Mouse (Mus musculus): ENCODE measurements at regions not wholly inside any gene's neighbourhood (a gene's known extent, or its start where the extent isn't known, plus 50 kb on each side); places are given as distances from the start of the nearest gene placed in this dataset.

DNA sequence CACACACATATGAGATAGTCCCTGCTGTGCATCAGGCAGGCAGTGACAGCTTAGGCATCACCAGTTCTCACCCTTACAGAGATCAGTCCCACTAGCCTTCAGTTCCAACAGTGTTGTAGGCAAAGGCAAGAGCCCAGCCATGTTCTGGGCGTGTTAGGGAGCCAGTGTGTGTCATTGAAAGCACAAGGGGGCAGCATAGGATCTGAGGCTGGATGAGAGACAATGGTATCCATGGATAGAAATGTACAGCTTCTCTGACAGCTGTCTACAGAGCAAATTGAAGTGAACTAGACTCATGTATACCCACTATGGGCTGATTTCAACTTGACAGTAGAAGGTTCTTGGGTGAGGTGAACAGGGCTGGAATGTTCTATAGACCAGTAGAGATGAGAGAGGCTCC lies 259.9 kb downstream of the Prdm2 start:
- no peaks in the 10 kb centered on the region for H3K36me3 ChIP-seq (ENCODE audit: control insufficient read depth, insufficient read depth, low read length)
- peaks cover 35% of the 10 kb centered on the region for H3K4me1 ChIP-seq (ENCODE audit: control insufficient read depth, insufficient read depth, low read length)
- 79% methylated on average over 1 of the region's 1 CpGs for WGBS
- no peaks in the 10 kb centered on the region for H3K27me3 ChIP-seq (ENCODE audit: control insufficient read depth, insufficient read depth, low read length)
- DNase-seq, result no peak
- no peak overlapping the region for H3K9ac ChIP-seq (replicated peaks; ENCODE audit: low read length)
- H3K9me3 ChIP-seq (ENCODE audit: control insufficient read depth, low read length), result no peaks in the 10 kb centered on the region
- no peak overlapping the region for H3K4me3 ChIP-seq (replicated peaks; ENCODE audit: low read depth, low read length)
- ATAC-seq (ENCODE audit: low FRiP score, low TSS enrichment), result no peak
- H3K4me2 ChIP-seq (ENCODE audit: low read length), result no peak overlapping the region
- H3K27ac ChIP-seq (replicated peaks; ENCODE audit: low read depth, low read length), result peak overlapping the region; percentile 17; the same call in 1 of the 2 replicates

DNA sequence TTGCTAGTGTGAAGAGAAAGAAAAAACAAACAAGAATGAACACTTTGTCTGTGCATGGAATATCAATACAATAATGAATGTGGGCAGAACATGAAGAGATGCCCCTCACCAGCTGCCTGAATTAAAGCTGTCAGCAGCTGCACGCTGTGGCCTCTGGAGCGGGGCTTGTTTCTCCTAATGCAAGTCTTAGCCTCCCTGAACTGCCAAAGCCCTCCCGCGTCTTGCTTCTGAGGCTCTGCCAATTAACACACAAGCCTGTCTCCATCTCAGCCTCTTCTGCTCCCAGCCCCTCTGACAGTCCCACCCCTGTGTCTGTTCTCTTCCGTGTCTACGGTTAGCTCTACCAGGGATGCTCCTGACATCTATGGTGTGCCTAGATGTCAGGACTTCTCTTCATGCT lies 265.1 kb downstream of the Prdm2 start:
- no peaks in the 10 kb centered on the region for H3K27me3 ChIP-seq (ENCODE audit: control insufficient read depth, insufficient read depth, low read length)
- 0 out of 2 replicates have a peak, but pooled peaks cover 7% of the 10 kb centered on the region for H3K4me1 ChIP-seq (ENCODE audit: control insufficient read depth, insufficient read depth, low read length)
- no peak overlapping the region for H3K4me2 ChIP-seq (ENCODE audit: low read length)
- no peak for ATAC-seq (ENCODE audit: low FRiP score, low TSS enrichment)
- 43% methylated on average over 6 of the region's 6 CpGs for WGBS
- H3K9ac ChIP-seq (replicated peaks; ENCODE audit: low read length), result no peak overlapping the region
- no peak overlapping the region for H3K4me3 ChIP-seq (replicated peaks; ENCODE audit: low read depth, low read length)
- no peaks in the 10 kb centered on the region for H3K36me3 ChIP-seq (ENCODE audit: control insufficient read depth, insufficient read depth, low read length)
- peak; percentile 55 for DNase-seq
- no peaks in the 10 kb centered on the region for H3K9me3 ChIP-seq (ENCODE audit: control insufficient read depth, low read length)
- no peak overlapping the region; the same call in 1 of the 2 replicates for H3K27ac ChIP-seq (replicated peaks; ENCODE audit: low read depth, low read length)

DNA sequence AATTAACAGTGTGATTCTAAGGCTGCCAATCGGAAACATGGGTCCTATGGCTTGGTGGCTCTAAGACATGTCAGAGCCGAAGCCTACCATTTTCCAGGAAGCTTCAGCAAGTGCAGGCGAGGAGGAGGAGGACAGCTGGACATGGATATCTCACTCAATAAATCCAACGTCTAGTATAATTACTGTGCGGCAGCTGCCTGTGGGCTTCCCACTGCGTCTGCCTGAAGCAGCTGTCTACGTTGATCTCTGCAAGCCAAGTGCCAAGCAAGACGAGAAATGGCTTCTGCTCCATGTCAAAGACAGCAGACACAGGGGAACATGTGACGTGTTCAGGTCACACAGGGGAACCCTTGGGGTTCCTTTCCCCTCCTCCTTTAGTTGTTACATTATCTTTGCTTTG lies 279.2 kb downstream of the Prdm2 start:
- Histone ChIP-seq H3K27ac (replicated peaks; ENCODE audit: low read depth, low read length) (no peak overlapping the region), H3K4me2 (ENCODE audit: low read length) (no peak overlapping the region), H3K27me3 (ENCODE audit: control insufficient read depth, insufficient read depth, low read length) (no peaks in the 10 kb centered on the region), H3K36me3 (ENCODE audit: control insufficient read depth, insufficient read depth, low read length) (no peaks in the 10 kb centered on the region), H3K9me3 (ENCODE audit: control insufficient read depth, low read length) (no peaks in the 10 kb centered on the region), H3K4me3 (replicated peaks; ENCODE audit: low read depth, low read length) (no peak overlapping the region), H3K4me1 (ENCODE audit: control insufficient read depth, insufficient read depth, low read length) (no peaks in the 10 kb centered on the region), H3K9ac (replicated peaks; ENCODE audit: low read length) (no peak overlapping the region)
- WGBS, result 72% methylated on average over 9 of the region's 9 CpGs
- ATAC-seq (ENCODE audit: low FRiP score, low TSS enrichment) (no peak), DNase-seq (no peak)

DNA sequence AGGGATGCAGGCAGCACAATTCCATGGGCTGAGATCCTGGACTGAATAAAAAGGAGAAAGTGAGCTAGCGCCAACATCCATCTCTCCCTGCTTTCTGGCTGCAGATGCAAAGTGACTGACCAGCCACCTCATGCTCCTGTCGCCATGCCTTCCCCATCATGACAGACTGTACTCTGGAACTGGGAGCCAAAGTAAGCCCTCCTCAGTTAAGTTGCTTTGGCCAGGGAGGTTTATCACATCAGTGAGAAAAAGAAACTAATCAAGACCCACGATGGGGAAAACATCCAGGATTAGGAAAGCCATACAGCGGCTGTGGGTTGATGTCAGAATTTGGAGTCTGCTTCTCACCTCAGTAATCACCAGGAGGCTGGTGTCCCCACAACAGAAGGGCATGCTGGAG lies 283.6 kb downstream of the Prdm2 start:
- no peaks in the 10 kb centered on the region for H3K4me1 ChIP-seq (ENCODE audit: control insufficient read depth, insufficient read depth, low read length)
- no peak overlapping the region for H3K4me2 ChIP-seq (ENCODE audit: low read length)
- 87% methylated on average over 4 of the region's 4 CpGs for WGBS
- H3K4me3 ChIP-seq (replicated peaks; ENCODE audit: low read depth, low read length), result no peak overlapping the region
- no peaks in the 10 kb centered on the region for H3K36me3 ChIP-seq (ENCODE audit: control insufficient read depth, insufficient read depth, low read length)
- no peaks in the 10 kb centered on the region for H3K9me3 ChIP-seq (ENCODE audit: control insufficient read depth, low read length)
- no peak overlapping the region for H3K9ac ChIP-seq (replicated peaks; ENCODE audit: low read length)
- no peak for ATAC-seq (ENCODE audit: low FRiP score, low TSS enrichment)
- H3K27me3 ChIP-seq (ENCODE audit: control insufficient read depth, insufficient read depth, low read length), result no peaks in the 10 kb centered on the region
- no peak for DNase-seq
- no peak overlapping the region for H3K27ac ChIP-seq (replicated peaks; ENCODE audit: low read depth, low read length)

DNA sequence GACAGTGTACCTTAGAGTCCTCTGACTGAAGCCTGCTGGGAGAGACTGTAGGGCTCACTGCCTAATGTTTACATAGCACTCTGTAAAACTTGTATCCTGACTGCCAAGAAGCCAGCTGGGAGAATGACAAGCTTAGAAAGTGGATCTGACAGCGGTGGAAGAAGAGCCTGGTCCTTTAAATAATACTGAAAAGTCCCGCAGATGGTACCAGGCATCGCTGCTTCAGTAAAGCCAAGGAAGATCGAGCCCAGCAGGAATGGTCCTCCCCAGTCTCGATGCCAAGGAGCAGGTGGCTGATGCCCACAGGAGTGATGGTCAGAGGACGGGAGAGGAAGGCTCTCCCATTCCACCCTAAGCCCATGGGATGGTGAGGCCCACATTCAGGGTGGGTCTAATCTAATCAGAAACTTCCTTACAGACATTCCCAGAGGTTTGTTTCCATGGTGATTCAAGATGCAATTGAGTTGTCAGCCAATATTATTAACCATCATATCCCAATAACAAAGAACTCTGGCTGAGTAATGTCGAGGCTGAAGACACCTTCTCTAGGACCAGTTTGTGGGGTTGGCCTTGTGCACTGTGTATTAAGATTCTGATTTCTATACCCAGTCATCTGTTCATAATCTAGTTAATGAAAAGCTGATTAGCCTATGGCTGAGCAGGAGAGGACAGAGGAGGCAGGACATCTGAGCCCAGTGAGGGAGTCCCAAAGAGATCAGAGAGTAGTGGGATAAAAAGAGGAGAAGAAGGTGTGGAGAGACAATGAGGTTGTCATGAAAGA lies 285.3 kb downstream of the Prdm2 start:
- H3K27ac ChIP-seq (replicated peaks; ENCODE audit: low read depth, low read length), result no peak overlapping the region
- no peak overlapping the region for H3K4me2 ChIP-seq (ENCODE audit: low read length)
- 66% methylated on average over 7 of the region's 7 CpGs for WGBS
- no peaks in the 10 kb centered on the region for H3K36me3 ChIP-seq (ENCODE audit: control insufficient read depth, insufficient read depth, low read length)
- DNase-seq (no peak), ATAC-seq (ENCODE audit: low FRiP score, low TSS enrichment) (no peak)
- H3K27me3 ChIP-seq (ENCODE audit: control insufficient read depth, insufficient read depth, low read length), result no peaks in the 10 kb centered on the region
- H3K4me3 ChIP-seq (replicated peaks; ENCODE audit: low read depth, low read length), result no peak overlapping the region
- H3K4me1 ChIP-seq (ENCODE audit: control insufficient read depth, insufficient read depth, low read length), result no peaks in the 10 kb centered on the region
- no peaks in the 10 kb centered on the region for H3K9me3 ChIP-seq (ENCODE audit: control insufficient read depth, low read length)
- no peak overlapping the region for H3K9ac ChIP-seq (replicated peaks; ENCODE audit: low read length)

DNA sequence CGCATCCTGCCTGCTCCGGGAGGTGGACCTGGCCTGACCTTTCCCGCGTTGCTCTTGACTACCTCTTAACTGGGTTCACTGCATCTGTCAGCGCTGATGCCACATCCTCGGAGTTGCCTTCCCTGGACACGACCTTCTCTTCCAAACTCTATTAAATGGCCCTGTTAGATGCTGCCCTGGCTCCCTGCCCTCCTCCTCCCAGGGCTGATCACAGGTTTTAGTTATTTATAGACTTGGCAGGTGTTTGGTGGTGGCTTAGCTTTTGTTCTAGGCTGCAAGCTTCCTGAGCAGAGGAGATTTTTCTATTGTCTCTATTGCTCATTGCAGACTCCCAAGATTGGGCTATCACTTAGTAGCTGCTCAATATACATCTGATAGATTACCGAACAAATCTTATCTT lies 287.7 kb downstream of the Prdm2 start:
- H3K4me3 ChIP-seq (replicated peaks; ENCODE audit: low read depth, low read length), result no peak overlapping the region
- 87% methylated on average over 8 of the region's 8 CpGs for WGBS
- ATAC-seq (ENCODE audit: low FRiP score, low TSS enrichment) (no peak), DNase-seq (no peak)
- H3K27ac ChIP-seq (replicated peaks; ENCODE audit: low read depth, low read length), result no peak overlapping the region
- H3K27me3 ChIP-seq (ENCODE audit: control insufficient read depth, insufficient read depth, low read length), result no peaks in the 10 kb centered on the region
- H3K4me1 ChIP-seq (ENCODE audit: control insufficient read depth, insufficient read depth, low read length), result no peaks in the 10 kb centered on the region
- H3K9ac ChIP-seq (replicated peaks; ENCODE audit: low read length), result no peak overlapping the region
- H3K9me3 ChIP-seq (ENCODE audit: control insufficient read depth, low read length), result 0 out of 2 replicates have a peak, but pooled peaks cover 2% of the 10 kb centered on the region
- no peak overlapping the region for H3K4me2 ChIP-seq (ENCODE audit: low read length)
- H3K36me3 ChIP-seq (ENCODE audit: control insufficient read depth, insufficient read depth, low read length), result no peaks in the 10 kb centered on the region

DNA sequence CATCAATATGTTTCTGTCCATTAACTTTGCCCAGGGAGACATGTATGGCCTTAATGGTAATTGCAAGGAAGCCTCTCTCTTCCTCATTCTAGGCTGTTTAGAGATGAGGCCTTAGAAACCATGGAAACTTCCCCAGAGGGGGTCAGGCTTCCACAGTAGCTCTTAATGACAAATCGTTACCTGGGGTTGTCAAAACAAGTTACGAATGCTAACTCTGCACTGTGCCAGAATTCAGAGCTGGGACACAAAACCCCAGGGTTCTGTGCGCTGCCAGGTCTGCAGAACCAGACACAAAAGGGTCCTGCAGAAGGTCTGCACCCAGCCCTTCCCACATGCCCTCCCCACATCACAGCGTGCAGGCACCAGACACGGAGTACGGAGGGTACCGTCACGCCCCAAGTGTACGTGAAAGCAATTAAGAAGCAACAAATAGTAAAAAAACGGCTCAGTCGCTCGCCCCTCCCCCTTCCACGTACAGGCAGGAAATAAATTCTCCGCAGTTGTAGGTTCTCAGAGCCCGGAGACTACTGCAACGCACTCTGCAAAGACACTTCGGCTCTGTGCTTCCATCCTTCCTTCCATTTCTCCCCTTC lies 303.3 kb downstream of the Prdm2 start:
- peak overlapping the region; percentile 17; the same call in 1 of the 2 replicates for H3K9ac ChIP-seq (replicated peaks; ENCODE audit: low read length)
- H3K4me3 ChIP-seq (replicated peaks; ENCODE audit: low read depth, low read length), result 0 out of 2 replicates have a peak overlapping the region, but pooled peaks have one; percentile 10
- H3K4me2 ChIP-seq (ENCODE audit: low read length), result peak overlapping the region; percentile 48
- H3K36me3 ChIP-seq (ENCODE audit: control insufficient read depth, insufficient read depth, low read length), result no peaks in the 10 kb centered on the region
- H3K4me1 ChIP-seq (ENCODE audit: control insufficient read depth, insufficient read depth, low read length), result peaks cover 7% of the 10 kb centered on the region
- H3K27ac ChIP-seq (replicated peaks; ENCODE audit: low read depth, low read length), result peak overlapping the region; percentile 65
- peak; percentile 74 for DNase-seq
- peak; percentile 64; the same call in 1 of the 2 replicates for ATAC-seq (ENCODE audit: low FRiP score, low TSS enrichment)
- no peaks in the 10 kb centered on the region for H3K27me3 ChIP-seq (ENCODE audit: control insufficient read depth, insufficient read depth, low read length)
- 13% methylated on average over 17 of the region's 17 CpGs for WGBS
- H3K9me3 ChIP-seq (ENCODE audit: control insufficient read depth, low read length), result no peaks in the 10 kb centered on the region

DNA sequence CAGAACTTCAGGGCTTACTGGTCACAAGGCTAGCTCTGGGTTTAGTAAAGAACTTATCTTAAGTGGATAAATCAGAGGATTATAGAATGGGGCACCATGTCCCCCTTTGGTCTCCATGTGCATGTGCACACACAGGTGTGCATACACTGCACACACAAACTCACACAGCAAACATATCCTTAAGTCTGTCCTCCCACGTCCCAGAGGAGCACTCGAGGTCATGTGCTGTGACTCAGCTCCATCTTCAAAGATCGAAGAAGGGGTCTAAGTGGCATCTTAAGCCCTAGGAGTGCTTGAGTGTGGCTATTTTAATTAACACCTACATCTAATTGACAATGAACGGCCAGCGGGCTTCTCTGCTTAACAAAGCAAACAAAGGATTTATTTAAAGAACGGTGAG lies 304.0 kb downstream of the Prdm2 start:
- DNase-seq, result no peak
- H3K4me1 ChIP-seq (ENCODE audit: control insufficient read depth, insufficient read depth, low read length), result peaks cover 7% of the 10 kb centered on the region
- 65% methylated on average over 6 of the region's 6 CpGs for WGBS
- no peak overlapping the region for H3K27ac ChIP-seq (replicated peaks; ENCODE audit: low read depth, low read length)
- no peaks in the 10 kb centered on the region for H3K27me3 ChIP-seq (ENCODE audit: control insufficient read depth, insufficient read depth, low read length)
- H3K4me3 ChIP-seq (replicated peaks; ENCODE audit: low read depth, low read length), result no peak overlapping the region
- no peak overlapping the region for H3K4me2 ChIP-seq (ENCODE audit: low read length)
- no peak overlapping the region for H3K9ac ChIP-seq (replicated peaks; ENCODE audit: low read length)
- no peak for ATAC-seq (ENCODE audit: low FRiP score, low TSS enrichment)
- no peaks in the 10 kb centered on the region for H3K36me3 ChIP-seq (ENCODE audit: control insufficient read depth, insufficient read depth, low read length)
- H3K9me3 ChIP-seq (ENCODE audit: control insufficient read depth, low read length), result no peaks in the 10 kb centered on the region
